Mouse (Mus musculus): ENCODE data around the gene Marc1. TPM values are rescaled to one million over a fixed set of nuclear protein-coding genes. Genes with fewer than 3 reads are reported as not detected.

Marc1 gene
- polyA plus RNA-seq, 1 experiment from 2014 or later = 0.15 TPM

- Histone ChIP-seq H3K36me3 (ENCODE audit: control insufficient read depth, insufficient read depth, low read length) (no peaks in the 10 kb centered on the region), H3K4me2 (ENCODE audit: low read length) (no peak overlapping the region), H3K27me3 (ENCODE audit: control insufficient read depth, insufficient read depth, low read depth, low read length) (no peaks in the 10 kb centered on the region), H3K9me3 (replicated peaks; ENCODE audit: control insufficient read depth, low read length, poor library complexity, severe bottlenecking) (no peaks in the 10 kb centered on the region), H3K4me1 (ENCODE audit: control insufficient read depth, insufficient read depth, low read length) (no peaks in the 10 kb centered on the region; the same call in 1 of the 2 replicates), H3K4me3 (ENCODE audit: low read depth, low read length) (no peak overlapping the region), H3K27ac (ENCODE audit: low read length) (no peak overlapping the region), H3K9ac (ENCODE audit: low read depth, low read length) (no peak overlapping the region)
- ATAC-seq = no peak
- WGBS = 92% methylated on average over 5 of the region's 5 CpGs
Measured at GRCm38 (mm10) chr1:184752671-184753070, 58.4 kb downstream of the Marc1 start.

- Histone ChIP-seq H3K36me3 (ENCODE audit: control insufficient read depth, insufficient read depth, low read length) (no peaks in the 10 kb centered on the region), H3K4me2 (ENCODE audit: low read length) (no peak overlapping the region), H3K4me3 (ENCODE audit: low read depth, low read length) (no peak overlapping the region), H3K27me3 (ENCODE audit: control insufficient read depth, insufficient read depth, low read depth, low read length) (no peaks in the 10 kb centered on the region), H3K9ac (ENCODE audit: low read depth, low read length) (no peak overlapping the region), H3K27ac (ENCODE audit: low read length) (no peak overlapping the region), H3K9me3 (replicated peaks; ENCODE audit: control insufficient read depth, low read length, poor library complexity, severe bottlenecking) (no peaks in the 10 kb centered on the region), H3K4me1 (ENCODE audit: control insufficient read depth, insufficient read depth, low read length) (no peaks in the 10 kb centered on the region)
- WGBS = 84% methylated on average over 11 of the region's 11 CpGs
- ATAC-seq = no peak
Measured at GRCm38 (mm10) chr1:184750114-184750664, 60.9 kb downstream of the Marc1 start.

- no peaks in the 10 kb centered on the region for H3K9me3 ChIP-seq (replicated peaks; ENCODE audit: control insufficient read depth, low read length, poor library complexity, severe bottlenecking)
- H3K27ac ChIP-seq (ENCODE audit: low read length) = no peak overlapping the region
- H3K9ac ChIP-seq (ENCODE audit: low read depth, low read length) = no peak overlapping the region
- H3K4me1 ChIP-seq (ENCODE audit: control insufficient read depth, insufficient read depth, low read length) = no peaks in the 10 kb centered on the region
- no peak for ATAC-seq
- no peaks in the 10 kb centered on the region for H3K36me3 ChIP-seq (ENCODE audit: control insufficient read depth, insufficient read depth, low read length)
- H3K27me3 ChIP-seq (ENCODE audit: control insufficient read depth, insufficient read depth, low read depth, low read length) = no peaks in the 10 kb centered on the region
- no peak overlapping the region for H3K4me3 ChIP-seq (ENCODE audit: low read depth, low read length)
- 67% methylated on average over 14 of the region's 14 CpGs for WGBS
- H3K4me2 ChIP-seq (ENCODE audit: low read length) = no peak overlapping the region
Measured at GRCm38 (mm10) chr1:184748692-184749152, 62.4 kb downstream of the Marc1 start.

- no peak overlapping the region for H3K27ac ChIP-seq (ENCODE audit: low read length)
- peak; percentile 73; the same call in 1 of the 2 replicates for ATAC-seq
- no peak overlapping the region for H3K4me3 ChIP-seq (ENCODE audit: low read depth, low read length)
- H3K27me3 ChIP-seq (ENCODE audit: control insufficient read depth, insufficient read depth, low read depth, low read length) = peaks cover 47% of the 10 kb centered on the region
- H3K9ac ChIP-seq (ENCODE audit: low read depth, low read length) = no peak overlapping the region
- H3K4me2 ChIP-seq (ENCODE audit: low read length) = no peak overlapping the region
- H3K4me1 ChIP-seq (ENCODE audit: control insufficient read depth, insufficient read depth, low read length) = peaks cover 2% of the 10 kb centered on the region; the same call in 1 of the 2 replicates
- H3K9me3 ChIP-seq (replicated peaks; ENCODE audit: control insufficient read depth, low read length, poor library complexity, severe bottlenecking) = no peaks in the 10 kb centered on the region
- 7% methylated on average over 13 of the region's 14 CpGs for WGBS
- H3K36me3 ChIP-seq (ENCODE audit: control insufficient read depth, insufficient read depth, low read length) = no peaks in the 10 kb centered on the region
Measured at GRCm38 (mm10) chr1:184737876-184738479, 73.1 kb downstream of the Marc1 start.

- H3K9ac ChIP-seq (ENCODE audit: low read depth, low read length) = no peak overlapping the region
- H3K9me3 ChIP-seq (replicated peaks; ENCODE audit: control insufficient read depth, low read length, poor library complexity, severe bottlenecking) = no peaks in the 10 kb centered on the region
- WGBS = 28% methylated on average over 2 of the region's 2 CpGs
- H3K27ac ChIP-seq (ENCODE audit: low read length) = no peak overlapping the region
- peaks cover 51% of the 10 kb centered on the region for H3K27me3 ChIP-seq (ENCODE audit: control insufficient read depth, insufficient read depth, low read depth, low read length)
- no peak for ATAC-seq
- H3K4me1 ChIP-seq (ENCODE audit: control insufficient read depth, insufficient read depth, low read length) = peaks cover 2% of the 10 kb centered on the region; the same call in 1 of the 2 replicates
- H3K4me3 ChIP-seq (ENCODE audit: low read depth, low read length) = no peak overlapping the region
- no peaks in the 10 kb centered on the region for H3K36me3 ChIP-seq (ENCODE audit: control insufficient read depth, insufficient read depth, low read length)
- no peak overlapping the region for H3K4me2 ChIP-seq (ENCODE audit: low read length)
Measured at GRCm38 (mm10) chr1:184737228-184737627, 73.9 kb downstream of the Marc1 start.

MicroRNAs encoded within 50 kb of the gene (microRNA counts, 519-probe panel; counts per million panel counts)
- 2,732 counts per million, percentile 82 among the panel's probes with 10 or more counts for microRNA mmu-miR-1981

Small RNA genes lying within 50 kb of the gene (microRNA-seq; reads per million reads assigned to microRNA genes)
- gene Mir1981 = 61.4 reads per million, percentile 48 among the genes with 10 or more reads in this experiment

Other genes with a start within 250 kb of the Marc1 start
- gene Hlx, start 78.7 kb downstream of the Marc1 start, polyA plus RNA-seq (2015; fragmentation: Nextera tagmentation; extraction: Ambion mirVana) = 1.1 and 1.2 TPM in 2 replicates
- 97.6 and 97.7 TPM in 2 replicates for gene Marc2, start 35.1 kb upstream of the Marc1 start, polyA plus RNA-seq (2015; fragmentation: Nextera tagmentation; extraction: Ambion mirVana)
- gene C130074G19Rik, start 71.9 kb upstream of the Marc1 start, polyA plus RNA-seq (2015; fragmentation: Nextera tagmentation; extraction: Ambion mirVana) = 0.83 and 0.87 TPM in 2 replicates
- gene Mark1, start 188.3 kb upstream of the Marc1 start, polyA plus RNA-seq (2015; fragmentation: Nextera tagmentation; extraction: Ambion mirVana) = 14.5 and 15.9 TPM in 2 replicates